Mouse (Mus musculus) hindbrain, embryonic 13.5 days (tissue): ENCODE results near the gene Gabrd. TPM values are rescaled to one million over a fixed set of nuclear protein-coding genes. Genes with fewer than 3 reads are reported as not detected.

Experiments
- ATAC-seq: fragments of 200-750 bp; cut with Nextera tagmentation; 2 replicates; pipeline ENCODE4 v1.8.0; 2017; ENCODE audit warnings: moderate TSS enrichment; ENCODE audit not compliant: low FRiP score
- H3K27ac ChIP-seq: fragments of 300-500 bp; sonication (generic); 2 replicates; pipeline ENCODE4 v1.5.1; 2015; ENCODE audit warnings: inconsistent platforms, mild to moderate bottlenecking, moderate library complexity
- H3K27me3 ChIP-seq: fragments of 300-500 bp; sonication (generic); 2 replicates; pipeline ENCODE4 v1.6.1; 2015; ENCODE audit warnings: mild to moderate bottlenecking, inconsistent platforms
- H3K36me3 ChIP-seq: fragments of 300-500 bp; sonication (generic); 2 replicates; pipeline ENCODE4 v1.6.1; 2015; ENCODE audit warnings: mild to moderate bottlenecking, inconsistent platforms
- H3K4me1 ChIP-seq: fragments of 300-500 bp; sonication (generic); replicated peaks from 2 replicates; pipeline ENCODE4 v1.6.1; 2015; ENCODE audit warnings: inconsistent platforms
- H3K4me2 ChIP-seq: fragments of 300-500 bp; sonication (generic); 2 replicates; pipeline ENCODE4 v1.6.1; 2015; ENCODE audit warnings: inconsistent platforms, mild to moderate bottlenecking, moderate library complexity
- H3K4me3 ChIP-seq: fragments of 300-500 bp; sonication (generic); 2 replicates; pipeline ENCODE4 v1.5.1; 2015; ENCODE audit warnings: mild to moderate bottlenecking, inconsistent platforms
- H3K9ac ChIP-seq: fragments of 300-500 bp; sonication (generic); 2 replicates; pipeline ENCODE4 v1.6.1; 2015; ENCODE audit warnings: mild to moderate bottlenecking, inconsistent platforms
- H3K9me3 ChIP-seq: fragments of 300-500 bp; sonication (generic); 2 replicates; pipeline ENCODE4 v1.6.1; 2016; ENCODE audit warnings: inconsistent platforms
- WGBS: fragments of 180-500 bp; shearing (Covaris S2); methylation state at CpG from one replicate; pipeline ENCODE4 v1.1.7; 2015; 5-methylcytosine and 5-hydroxymethylcytosine counted together
- polyA plus RNA-seq: library from polyadenylated mRNA; unstranded; fragments of >200 nt; fragmentation: Nextera tagmentation; extraction: Ambion mirVana; gene quantifications from 2 replicates; pipeline ENCODE4 v1.2.1, GENCODE M21; 2015

Gabrd gene
- polyA plus RNA-seq, 1 experiment from 2014 or later: 0.17 TPM

DNA sequence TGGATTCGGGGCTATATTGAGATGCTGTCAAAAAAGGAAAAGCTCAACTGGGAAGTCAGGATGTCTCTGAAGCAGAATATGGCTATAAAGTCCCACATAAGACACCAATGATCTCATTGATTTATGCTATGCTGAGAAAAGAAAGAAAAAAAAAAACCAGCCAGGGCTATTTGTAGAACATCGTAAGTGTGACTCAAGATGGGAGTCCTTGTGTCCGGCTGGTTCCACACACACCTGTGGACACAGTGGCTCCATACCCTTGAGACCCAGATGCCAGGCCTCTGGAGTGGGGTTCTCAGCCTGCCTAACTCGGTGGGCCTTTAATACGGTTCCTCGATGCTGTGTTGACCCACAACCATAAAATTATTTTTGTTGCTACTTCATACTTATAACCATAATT lies 14.2 kb upstream of the Gabrd start:
- 96% methylated on average over 6 of the region's 6 CpGs for WGBS

DNA sequence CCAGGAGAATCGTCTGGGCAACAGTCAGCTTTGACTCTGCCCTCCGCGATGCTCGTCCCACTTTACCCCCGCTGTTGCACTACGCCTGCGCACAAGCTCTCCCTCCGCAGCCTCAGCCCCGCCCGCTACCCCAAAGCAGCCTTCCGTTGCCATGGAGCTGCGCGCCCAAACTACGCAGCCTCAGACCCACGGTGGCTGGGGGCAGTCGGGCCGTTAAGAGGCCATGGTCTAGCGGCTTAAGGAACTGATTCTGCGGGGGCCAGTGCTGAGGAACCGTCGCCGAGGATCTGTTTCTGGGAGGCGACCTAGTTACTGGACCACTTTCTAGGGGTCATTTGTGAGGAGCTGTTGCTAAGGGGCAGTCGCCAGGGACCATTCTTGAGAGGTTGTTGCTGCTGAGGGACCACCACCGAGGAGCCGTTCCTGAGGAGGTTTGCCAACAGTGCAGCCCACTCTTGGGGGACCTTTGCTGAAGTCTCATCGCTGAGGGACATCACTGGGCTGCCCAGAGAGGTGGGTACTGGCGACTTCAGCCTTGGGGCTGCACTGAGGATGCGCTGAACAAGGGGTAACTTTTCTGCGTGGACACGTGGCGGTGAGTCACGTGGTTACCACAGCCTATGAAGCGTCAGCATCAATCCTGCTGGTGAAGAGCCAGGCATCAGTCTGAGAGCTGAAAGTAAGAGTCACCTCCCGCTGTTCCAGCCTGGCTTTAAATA lies 11.3 kb upstream of the Gabrd start, which contains the start of gene Cfap74:
Gene Cfap74 (plus strand): TSS at position 133 of the 719 bp plus-strand sequence.
- under 1% methylated on average over 35 of the region's 35 CpGs for WGBS

More for the DNA sequence above, 14.2 kb upstream of the Gabrd start:
- Histone ChIP-seq H3K36me3 (no peaks in the 10 kb centered on the region), H3K27ac (no peak overlapping the region), H3K9me3 (no peaks in the 10 kb centered on the region), H3K9ac (no peak overlapping the region), H3K4me2 (no peak overlapping the region), H3K4me3 (no peak overlapping the region), H3K4me1 (peaks cover 10% of the 10 kb centered on the region), H3K27me3 (0 out of 2 replicates have a peak, but pooled peaks cover 2% of the 10 kb centered on the region)
- ATAC-seq: no peak

DNA sequence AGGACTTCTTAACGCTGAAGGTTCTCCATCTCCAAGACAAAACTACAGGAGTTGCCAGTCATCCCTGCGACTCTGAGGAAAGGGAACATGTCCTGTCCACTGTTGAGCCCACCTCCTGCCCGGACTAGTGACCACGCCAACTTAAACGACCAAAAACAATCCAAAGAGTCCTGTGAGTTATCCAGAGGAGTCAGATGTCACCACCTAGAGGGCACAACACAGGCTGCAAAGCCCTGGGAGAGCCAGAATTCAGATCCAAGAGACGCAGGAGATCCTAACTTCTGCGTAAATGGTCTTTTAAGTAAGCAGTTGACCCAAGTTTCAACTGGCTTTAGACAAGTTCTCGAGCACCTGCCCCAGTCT lies 10.8 kb upstream of the Gabrd start:
- Histone ChIP-seq H3K4me2 (peak overlapping the region; percentile 79), H3K27me3 (peaks cover 5% of the 10 kb centered on the region; the same call in 1 of the 2 replicates), H3K36me3 (no peaks in the 10 kb centered on the region), H3K4me3 (peak overlapping the region; percentile 55), H3K27ac (no peak overlapping the region), H3K9me3 (no peaks in the 10 kb centered on the region), H3K4me1 (peaks cover 10% of the 10 kb centered on the region), H3K9ac (peak overlapping the region; percentile 21; the same call in 1 of the 2 replicates)
- WGBS: 4% methylated on average over 8 of the region's 8 CpGs
- peak; percentile 44; the same call in 1 of the 2 replicates for ATAC-seq

More for the DNA sequence above, 11.3 kb upstream of the Gabrd start, which contains the start of gene Cfap74:
- H3K9me3 ChIP-seq: no peaks in the 10 kb centered on the region
- H3K4me3 ChIP-seq: peak within 1 kb of the TSS; percentile 55
- peaks cover 10% of the 10 kb centered on the region for H3K4me1 ChIP-seq
- H3K27me3 ChIP-seq: peaks cover 5% of the 10 kb centered on the region; the same call in 1 of the 2 replicates
- no peaks in the 10 kb centered on the region for H3K36me3 ChIP-seq
- peak within 1 kb of the TSS; percentile 21; the same call in 1 of the 2 replicates for H3K9ac ChIP-seq
- peak; percentile 98 for ATAC-seq
- H3K4me2 ChIP-seq: peak within 1 kb of the TSS; percentile 79
- H3K27ac ChIP-seq: peak within 1 kb of the TSS; percentile 49; the same call in 1 of the 2 replicates

- H3K27ac ChIP-seq: no peak overlapping the region
- H3K9me3 ChIP-seq: no peaks in the 10 kb centered on the region
- WGBS: 73% methylated on average over 1 of the region's 1 CpGs
- peaks cover 8% of the 10 kb centered on the region for H3K4me1 ChIP-seq
- no peak overlapping the region for H3K9ac ChIP-seq
- H3K27me3 ChIP-seq: peaks cover 42% of the 10 kb centered on the region
- H3K4me3 ChIP-seq: no peak overlapping the region
- H3K36me3 ChIP-seq: no peaks in the 10 kb centered on the region
- no peak for ATAC-seq
- H3K4me2 ChIP-seq: no peak overlapping the region
Observed at GRCm38 (mm10) chr4:155402489-155402888, 4.6 kb upstream of the Gabrd start.

DNA sequence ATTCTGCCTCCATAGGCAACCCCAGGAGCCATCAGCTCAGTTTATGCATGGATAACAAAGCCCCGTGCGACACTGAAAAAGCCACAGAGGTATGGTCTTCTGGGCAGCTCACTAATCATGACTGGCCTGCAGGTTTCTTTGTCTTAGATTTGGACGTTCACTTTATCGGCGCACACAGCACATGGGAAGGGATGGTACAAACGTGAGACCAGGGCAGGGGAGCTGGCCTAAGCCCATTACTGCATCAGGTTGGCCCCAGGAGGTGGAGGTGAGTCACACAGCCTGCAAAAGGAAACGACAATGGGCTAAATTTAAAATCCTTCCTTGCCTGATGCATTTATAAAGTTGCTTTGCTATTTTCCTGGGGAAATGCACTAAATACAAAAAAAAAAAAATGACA lies 3.2 kb upstream of the Gabrd start:
- no peak for ATAC-seq
- Histone ChIP-seq H3K27me3 (peaks cover 50% of the 10 kb centered on the region), H3K4me2 (no peak overlapping the region), H3K4me1 (peaks cover 11% of the 10 kb centered on the region), H3K4me3 (no peak overlapping the region), H3K9me3 (no peaks in the 10 kb centered on the region), H3K9ac (no peak overlapping the region), H3K27ac (no peak overlapping the region), H3K36me3 (no peaks in the 10 kb centered on the region)
- 73% methylated on average over 7 of the region's 7 CpGs for WGBS

DNA sequence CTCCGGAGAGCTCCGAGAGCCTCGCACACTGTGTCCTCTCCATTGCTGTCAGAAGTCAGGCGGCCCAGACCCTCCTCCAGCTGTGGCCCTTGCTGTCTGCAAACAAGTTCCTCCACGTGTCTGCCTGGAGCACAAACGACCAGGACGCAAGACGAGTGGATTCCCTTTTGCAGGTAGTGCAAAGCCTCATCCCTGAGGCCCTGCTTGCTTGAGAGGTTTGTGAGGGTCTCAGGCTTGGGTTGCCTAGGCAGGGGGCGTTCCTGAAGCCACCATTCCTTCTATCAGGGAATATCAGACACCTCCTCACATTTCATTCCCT lies 269 bp upstream of the Gabrd start:
- 4% methylated on average over 9 of the region's 9 CpGs for WGBS
- H3K27ac ChIP-seq: no peak overlapping the region
- H3K36me3 ChIP-seq: no peaks in the 10 kb centered on the region
- peaks cover 74% of the 10 kb centered on the region for H3K27me3 ChIP-seq
- H3K4me3 ChIP-seq: peak overlapping the region; percentile 44
- no peaks in the 10 kb centered on the region for H3K9me3 ChIP-seq
- H3K4me2 ChIP-seq: peak overlapping the region; percentile 76
- peak overlapping the region; percentile 56 for H3K9ac ChIP-seq
- ATAC-seq: no peak
- H3K4me1 ChIP-seq: peaks cover 11% of the 10 kb centered on the region

DNA sequence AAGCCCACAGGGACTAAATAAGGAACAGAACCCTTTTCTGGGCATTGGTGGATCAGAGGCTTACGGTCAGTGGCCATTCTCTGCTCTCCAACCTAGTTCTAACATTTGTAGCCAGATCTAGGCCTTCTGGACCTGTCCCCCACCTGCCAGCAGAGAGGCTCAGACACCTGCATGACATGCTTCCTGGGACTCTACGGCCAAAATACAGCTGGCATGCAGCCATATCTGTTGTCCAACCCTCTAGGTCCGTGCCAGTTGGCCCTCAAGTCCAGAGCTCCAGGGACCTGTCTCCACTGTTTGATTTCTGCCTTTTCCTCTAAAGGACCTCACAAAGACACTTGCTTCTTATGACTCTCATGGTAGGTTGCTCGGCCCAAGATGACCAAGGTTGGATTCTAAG lies 1.2 kb downstream of the Gabrd start:
- peaks cover 78% of the 10 kb centered on the region for H3K27me3 ChIP-seq
- H3K9ac ChIP-seq: no peak overlapping the region
- H3K4me2 ChIP-seq: no peak overlapping the region
- no peaks in the 10 kb centered on the region for H3K36me3 ChIP-seq
- no peak overlapping the region for H3K4me3 ChIP-seq
- ATAC-seq: no peak
- WGBS: 87% methylated on average over 4 of the region's 4 CpGs
- H3K4me1 ChIP-seq: peaks cover 11% of the 10 kb centered on the region
- H3K9me3 ChIP-seq: no peaks in the 10 kb centered on the region
- H3K27ac ChIP-seq: no peak overlapping the region

- 87% methylated on average over 5 of the region's 5 CpGs for WGBS
- no peaks in the 10 kb centered on the region for H3K9me3 ChIP-seq
- peaks cover 71% of the 10 kb centered on the region for H3K27me3 ChIP-seq
- peaks cover 11% of the 10 kb centered on the region for H3K4me1 ChIP-seq
- ATAC-seq: no peak
- no peak overlapping the region for H3K4me2 ChIP-seq
- no peak overlapping the region for H3K9ac ChIP-seq
- H3K36me3 ChIP-seq: no peaks in the 10 kb centered on the region
- H3K27ac ChIP-seq: no peak overlapping the region
- no peak overlapping the region for H3K4me3 ChIP-seq
Observed at GRCm38 (mm10) chr4:155395471-155395870, 2.4 kb downstream of the Gabrd start.

GRCm38 (mm10) chr4:155387166-155387565 lies 10.7 kb downstream of the Gabrd start:
- Histone ChIP-seq H3K9ac (no peak overlapping the region), H3K4me2 (no peak overlapping the region), H3K36me3 (no peaks in the 10 kb centered on the region), H3K27me3 (peaks cover 6% of the 10 kb centered on the region; the same call in 1 of the 2 replicates), H3K9me3 (no peaks in the 10 kb centered on the region), H3K27ac (no peak overlapping the region), H3K4me1 (peaks cover 7% of the 10 kb centered on the region), H3K4me3 (no peak overlapping the region)
- 85% methylated on average over 8 of the region's 8 CpGs for WGBS
- no peak for ATAC-seq

- H3K9ac ChIP-seq: no peak overlapping the region
- no peak for ATAC-seq
- H3K36me3 ChIP-seq: no peaks in the 10 kb centered on the region
- 83% methylated on average over 4 of the region's 4 CpGs for WGBS
- no peak overlapping the region for H3K4me2 ChIP-seq
- no peak overlapping the region for H3K27ac ChIP-seq
- H3K4me1 ChIP-seq: peaks cover 9% of the 10 kb centered on the region
- H3K27me3 ChIP-seq: peaks cover 6% of the 10 kb centered on the region; the same call in 1 of the 2 replicates
- H3K4me3 ChIP-seq: no peak overlapping the region
- no peaks in the 10 kb centered on the region for H3K9me3 ChIP-seq
Observed at GRCm38 (mm10) chr4:155383326-155383725, 14.6 kb downstream of the Gabrd start.

GRCm38 (mm10) chr4:155382752-155383151 lies 15.2 kb downstream of the Gabrd start:
- H3K27me3 ChIP-seq: peaks cover 6% of the 10 kb centered on the region; the same call in 1 of the 2 replicates
- H3K4me2 ChIP-seq: no peak overlapping the region
- H3K4me3 ChIP-seq: no peak overlapping the region
- no peak for ATAC-seq
- 0 out of 2 replicates have a peak overlapping the region, but pooled peaks have one; percentile 29 for H3K9ac ChIP-seq
- H3K9me3 ChIP-seq: no peaks in the 10 kb centered on the region
- 17% methylated on average over 9 of the region's 9 CpGs for WGBS
- no peak overlapping the region for H3K27ac ChIP-seq
- H3K4me1 ChIP-seq: peaks cover 9% of the 10 kb centered on the region
- no peaks in the 10 kb centered on the region for H3K36me3 ChIP-seq

DNA sequence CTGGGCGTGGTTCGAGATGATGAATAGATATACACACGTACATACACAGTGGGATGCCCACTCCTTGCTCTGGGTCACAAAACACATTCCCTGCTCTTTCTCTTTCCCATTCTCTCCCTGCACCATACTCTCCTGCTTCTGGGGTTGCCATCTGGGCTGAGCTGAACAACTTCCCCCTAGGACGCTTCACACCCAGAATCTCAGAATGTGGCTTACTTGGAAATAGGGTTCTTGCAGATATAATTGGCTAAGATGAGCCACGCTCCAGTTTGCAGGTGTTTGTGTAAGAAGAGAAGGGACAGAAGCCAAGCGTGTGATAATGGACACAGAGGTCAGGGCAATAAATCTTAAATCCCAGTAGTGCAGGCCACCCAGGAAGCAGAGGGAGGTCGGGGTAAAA lies 15.9 kb downstream of the Gabrd start:
- Histone ChIP-seq H3K27me3 (peaks cover 6% of the 10 kb centered on the region; the same call in 1 of the 2 replicates), H3K36me3 (no peaks in the 10 kb centered on the region), H3K27ac (no peak overlapping the region), H3K4me1 (peaks cover 9% of the 10 kb centered on the region), H3K9me3 (no peaks in the 10 kb centered on the region), H3K4me3 (no peak overlapping the region), H3K9ac (no peak overlapping the region), H3K4me2 (no peak overlapping the region)
- 39% methylated on average over 7 of the region's 7 CpGs for WGBS
- no peak for ATAC-seq
